15 mouse cellular contexts compared by ENCODE assay signal in the genomic region with DNA sequence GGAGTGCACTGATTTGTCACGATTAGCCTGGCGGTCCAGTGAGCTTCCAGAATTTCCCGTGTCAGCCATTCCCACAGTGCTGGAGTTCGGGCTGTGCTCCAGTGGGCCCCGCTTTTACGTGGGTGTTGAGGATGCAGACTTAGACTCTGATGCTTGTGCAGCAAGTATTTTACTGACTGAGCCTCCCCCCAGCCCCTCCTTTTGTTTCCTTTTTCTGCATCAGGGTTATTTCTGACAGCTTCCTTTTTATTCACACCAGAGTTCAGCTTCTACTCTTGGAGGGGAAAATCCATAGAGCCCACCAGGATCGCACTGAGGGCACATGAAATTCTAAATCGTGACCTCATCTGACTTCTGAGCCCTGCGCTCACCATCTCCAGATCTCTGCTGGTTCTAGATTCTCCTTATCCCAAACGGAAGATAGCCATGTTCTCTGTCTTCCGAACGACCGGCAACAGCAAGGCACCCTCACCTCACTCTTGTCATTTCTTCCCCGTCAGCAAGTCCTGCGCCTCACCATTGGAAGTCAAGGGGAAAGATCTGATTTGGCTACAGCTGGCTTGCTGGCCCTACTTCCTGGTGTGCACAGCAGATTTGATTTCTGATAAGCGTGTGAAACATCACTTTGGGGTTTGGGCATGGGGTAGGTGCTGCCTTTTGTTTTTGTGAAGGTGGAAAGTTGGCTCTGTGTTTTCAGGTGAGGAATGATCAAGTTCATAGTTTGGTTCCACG.
DNase-seq lines count a peak whose midpoint lies in the region; ATAC-seq and TF ChIP-seq lines count a peak whose summit lies in the region.
"Had no signal": no experiment of that assay in that cellular context is flagged by ENCODE, and none has a peak within 500 bp of the region (broad histone marks: within the 10 kb centered on the region; RNA-seq: fewer than 3 reads in every experiment).

No protein-coding gene starts in this region.

- no peak for TF ChIP-seq POLR2A in thymus, adult 2 months (IDR thresholded peaks at IDR 0.05; ENCODE audit: control insufficient read depth, extremely low read depth, insufficient read depth, low read length, poor library complexity)

- H3K4me3 ChIP-seq in thymus, adult 2 months (ENCODE audit: control insufficient read depth, insufficient read depth, low read length): peak overlapping the region; percentile 27
- H3K4me3 ChIP-seq in macrophage (ENCODE audit: inconsistent target): no peak overlapping the region; the same call in 1 of the 2 replicates
- H3K4me3 ChIP-seq in heart, embryonic 11.5 days (ENCODE audit: low read depth, low read length): no peak overlapping the region
- H3K4me3 ChIP-seq in intestine, embryonic 15.5 days (replicated peaks): no peak overlapping the region
- H3K4me3 ChIP-seq: forebrain, embryonic 15.5 days; gastrocnemius, adult 2 months; heart, adult 2 months; left cerebral cortex, adult 2 months; limb, embryonic 15.5 days had no signal

- peaks cover 53% of the 10 kb centered on the region for H3K4me1 ChIP-seq in thymus, adult 2 months (replicated peaks; ENCODE audit: control insufficient read depth, insufficient read depth, low read length)
- 0 out of 2 replicates have a peak, but pooled peaks cover 3% of the 10 kb centered on the region for H3K4me1 ChIP-seq in heart, embryonic 11.5 days (ENCODE audit: control insufficient read depth, insufficient read depth, low read length)
- H3K4me1 ChIP-seq in intestine, embryonic 15.5 days (replicated peaks): no peaks in the 10 kb centered on the region
- H3K4me1 ChIP-seq: forebrain, embryonic 15.5 days had no signal

- peak; percentile 75 for ATAC-seq in activated CD4-positive, CD25-positive, alpha-beta regulatory T cell, adult 4 months
- ATAC-seq in heart, embryonic 11.5 days (replicated peaks; ENCODE audit: insufficient number of reproducible peaks, low FRiP score, low TSS enrichment): no peak
- no peak for ATAC-seq in intestine, embryonic 15.5 days
- ATAC-seq: forebrain, embryonic 15.5 days had no signal

- H3K79me2 ChIP-seq in macrophage (ENCODE audit: inconsistent target): no peaks in the 10 kb centered on the region

- DNase-seq in thymus, adult 2 months: peak; percentile 41
- DNase-seq in thymus, adult 18-20 months: no peak
- DNase-seq in cerebellum, postnatal 14 days: no peak
- DNase-seq: gastrocnemius, adult 2 months; lung, postnatal 14 days; midbrain, embryonic 14.5 days; right cerebral cortex, postnatal 4 days had no signal

- no peaks in the 10 kb centered on the region for H3K9me3 ChIP-seq in heart, embryonic 11.5 days (replicated peaks; ENCODE audit: control insufficient read depth, low read length)
- H3K9me3 ChIP-seq in intestine, embryonic 15.5 days: no peaks in the 10 kb centered on the region
- H3K9me3 ChIP-seq: forebrain, embryonic 15.5 days; limb, embryonic 15.5 days had no signal

- no peaks in the 10 kb centered on the region for H3K27me3 ChIP-seq in thymus, adult 2 months (ENCODE audit: control insufficient read depth, insufficient read depth, low read length)
- H3K27me3 ChIP-seq in heart, embryonic 11.5 days (ENCODE audit: control insufficient read depth, insufficient read depth, low read length): no peaks in the 10 kb centered on the region
- H3K27me3 ChIP-seq in intestine, embryonic 15.5 days (replicated peaks): no peaks in the 10 kb centered on the region
- H3K27me3 ChIP-seq: forebrain, embryonic 15.5 days; limb, embryonic 15.5 days had no signal

- H3K36me3 ChIP-seq in thymus, adult 2 months (ENCODE audit: control insufficient read depth, insufficient read depth, low read length): no peaks in the 10 kb centered on the region
- no peaks in the 10 kb centered on the region for H3K36me3 ChIP-seq in macrophage (ENCODE audit: inconsistent target)
- H3K36me3 ChIP-seq in heart, embryonic 11.5 days (ENCODE audit: control insufficient read depth, insufficient read depth, low read length): no peaks in the 10 kb centered on the region
- H3K36me3 ChIP-seq in intestine, embryonic 15.5 days: no peaks in the 10 kb centered on the region
- H3K36me3 ChIP-seq: forebrain, embryonic 15.5 days; limb, embryonic 15.5 days had no signal

- no peak overlapping the region for H3K4me2 ChIP-seq in heart, embryonic 11.5 days
- no peak overlapping the region for H3K4me2 ChIP-seq in intestine, embryonic 15.5 days (replicated peaks)
- H3K4me2 ChIP-seq: forebrain, embryonic 15.5 days; limb, embryonic 15.5 days had no signal

- H3K27ac ChIP-seq in thymus, adult 2 months (ENCODE audit: control insufficient read depth, insufficient read depth, low read length): peak overlapping the region; percentile 12; the same call in 1 of the 2 replicates
- H3K27ac ChIP-seq in macrophage: peak overlapping the region; percentile 93
- H3K27ac ChIP-seq in heart, embryonic 11.5 days (ENCODE audit: low read depth, low read length): no peak overlapping the region
- H3K27ac ChIP-seq in intestine, embryonic 15.5 days: no peak overlapping the region
- H3K27ac ChIP-seq: forebrain, embryonic 15.5 days; gastrocnemius, adult 2 months; heart, adult 2 months; left cerebral cortex, adult 2 months; limb, embryonic 15.5 days had no signal

- WGBS in thymus, adult 2 months: 21% methylated on average over 17 of the region's 17 CpGs
- WGBS in macrophage (ENCODE audit: missing documents): 28% methylated on average over 17 of the region's 17 CpGs
- WGBS in heart, embryonic 11.5 days (ENCODE audit: insufficient replicate concordance): 85% methylated on average over 17 of the region's 17 CpGs
- 89% methylated on average over 17 of the region's 17 CpGs for WGBS in intestine, embryonic 15.5 days

- TF ChIP-seq CTCF in thymus, adult 2 months (IDR thresholded peaks at IDR 0.05; ENCODE audit: borderline replicate concordance, control insufficient read depth, extremely low read depth, insufficient read depth, low read length, poor library complexity): no peak

- no peak overlapping the region for H3K9ac ChIP-seq in heart, embryonic 11.5 days (ENCODE audit: low read depth, low read length)
- H3K9ac ChIP-seq in intestine, embryonic 15.5 days: no peak overlapping the region
- H3K9ac ChIP-seq: forebrain, embryonic 15.5 days; limb, embryonic 15.5 days had no signal

Comparison
In these comparisons a context has a peak if more than half of its experiments do, and no peak if none do; other contexts are left out.
1. H3K27ac ChIP-seq: peak in thymus, adult 2 months (single experiment) and macrophage (single experiment); none in heart, embryonic 11.5 days (single experiment) and intestine, embryonic 15.5 days (single experiment).